Mouse (Mus musculus) MEL (cell line): ENCODE data around the gene Mocs1. TPM values are rescaled to one million over a fixed set of nuclear protein-coding genes. Genes with fewer than 3 reads are reported as not detected.

ENCODE experiments used
- DNase-seq: peaks from one replicate; pipeline ENCODE4 v3.0.0; 2011; ENCODE audit warnings: low read depth, low spot score
- H3K27ac ChIP-seq: 2 replicates; pipeline ENCODE4 v1.5.1; 2012; ENCODE audit warnings: low read depth, mild to moderate bottlenecking, control low read depth, low read length, moderate library complexity; ENCODE audit not compliant: control insufficient read depth
- H3K27me3 ChIP-seq, 2 experiments: fragments of 150-350 bp in 1 of 2; sonication (generic) in 1 of 2; 2 replicates each; pipeline ENCODE4 v1.6.1; 2012; ENCODE audit warnings: low read length in 2 of 2, mild to moderate bottlenecking in 2 of 2, improper control_type of control experiment in 1 of 2, moderate library complexity in 1 of 2; ENCODE audit not compliant: insufficient read depth in 2 of 2, control insufficient read depth in 1 of 2
- H3K36me3 ChIP-seq, 2 experiments: 2 replicates each; pipeline ENCODE4 v1.6.1; 2012 to 2014; ENCODE audit warnings: low read length in 2 of 2, improper control_type of control experiment in 1 of 2, inconsistent platforms in 1 of 2, mild to moderate bottlenecking in 1 of 2; ENCODE audit not compliant: insufficient read depth in 2 of 2, control insufficient read depth in 1 of 2
- H3K4me1 ChIP-seq, 2 experiments: fragments of 150-350 bp in 1 of 2; sonication (generic) in 1 of 2; 2 replicates each; pipeline ENCODE4 v1.6.1; 2012; ENCODE audit warnings: low read length in 2 of 2, improper control_type of control experiment in 1 of 2, mild to moderate bottlenecking in 1 of 2; ENCODE audit not compliant: insufficient read depth in 2 of 2, control insufficient read depth in 1 of 2
- H3K4me3 ChIP-seq, 2 experiments: fragments of 150-350 bp in 1 of 2; sonication (generic) in 1 of 2; 2 replicates each; pipeline ENCODE4 v1.5.1; 2012; ENCODE audit warnings: low read depth in 2 of 2, low read length in 2 of 2, mild to moderate bottlenecking in 2 of 2, moderate library complexity in 2 of 2, control low read depth in 1 of 2, improper control_type of control experiment in 1 of 2; ENCODE audit not compliant: control insufficient read depth in 1 of 2, insufficient read depth in 1 of 2
- H3K79me2 ChIP-seq: 2 replicates; pipeline ENCODE4 v1.6.1; 2012; ENCODE audit warnings: mild to moderate bottlenecking, low read length, moderate library complexity; ENCODE audit not compliant: control insufficient read depth, poor library complexity, insufficient read depth
- H3K9ac ChIP-seq: 2 replicates; pipeline ENCODE4 v1.6.1; 2012; ENCODE audit warnings: low read depth, mild to moderate bottlenecking, control low read depth, low read length, moderate library complexity; ENCODE audit not compliant: control insufficient read depth, poor library complexity, severe bottlenecking
- H3K9me3 ChIP-seq: fragments of 150-350 bp; sonication (generic); replicated peaks from 2 replicates; pipeline ENCODE4 v1.6.1; 2012; ENCODE audit warnings: mild to moderate bottlenecking, low read length, improper control_type of control experiment, moderate library complexity; ENCODE audit not compliant: insufficient read depth
- BHLHE40 ChIP-seq: IDR thresholded peaks from 2 replicates; pipeline ENCODE4 v1.6.1; 2012; ENCODE audit warnings: low read depth, mild to moderate bottlenecking, inconsistent platforms, low read length, improper control_type of control experiment, borderline replicate concordance
- CHD1 ChIP-seq: IDR thresholded peaks from 2 replicates; pipeline ENCODE4 v1.6.1; 2012; ENCODE audit warnings: low read depth, mild to moderate bottlenecking, inconsistent platforms, low read length, improper control_type of control experiment
- E2F4 ChIP-seq: IDR thresholded peaks from 2 replicates; pipeline ENCODE4 v1.6.1; 2011; ENCODE audit warnings: low read depth, low read length, improper control_type of control experiment, borderline replicate concordance
- ETS1 ChIP-seq: IDR thresholded peaks from 2 replicates; pipeline ENCODE4 v1.6.1; 2012; ENCODE audit warnings: low read depth, mild to moderate bottlenecking, inconsistent platforms, low read length, improper control_type of control experiment, moderate library complexity
- GABPA ChIP-seq: IDR thresholded peaks from 2 replicates; pipeline ENCODE4 v1.6.1; 2012; ENCODE audit warnings: low read depth, mild to moderate bottlenecking, inconsistent platforms, low read length, improper control_type of control experiment, moderate library complexity
- JUND ChIP-seq: IDR thresholded peaks from 2 replicates; pipeline ENCODE4 v1.6.1; 2011; ENCODE audit warnings: low read depth, mild to moderate bottlenecking, improper control_type of control experiment, low read length
- MAFK ChIP-seq: IDR thresholded peaks from 2 replicates; pipeline ENCODE4 v1.6.1; 2011; ENCODE audit warnings: low read depth, mild to moderate bottlenecking, low read length, improper control_type of control experiment, borderline replicate concordance
- MAZ ChIP-seq: IDR thresholded peaks from 2 replicates; pipeline ENCODE4 v1.6.1; 2012; ENCODE audit warnings: low read depth, mild to moderate bottlenecking, inconsistent platforms, low read length, improper control_type of control experiment
- MEF2A ChIP-seq: IDR thresholded peaks from 2 replicates; pipeline ENCODE4 v1.6.1; 2014; ENCODE audit warnings: low read depth, mild to moderate bottlenecking, inconsistent platforms, low read length, improper control_type of control experiment; ENCODE audit not compliant: poor library complexity, insufficient replicate concordance, severe bottlenecking; ENCODE audit errors: extremely low read depth
- MYB ChIP-seq: IDR thresholded peaks from 2 replicates; pipeline ENCODE4 v1.6.1; 2011; ENCODE audit warnings: mild to moderate bottlenecking, low read depth, low read length, improper control_type of control experiment
- NRF1 ChIP-seq: IDR thresholded peaks from 2 replicates; pipeline ENCODE4 v1.6.1; 2014; ENCODE audit warnings: low read depth, mild to moderate bottlenecking, inconsistent platforms, low read length, improper control_type of control experiment, moderate library complexity; ENCODE audit not compliant: poor library complexity, insufficient read depth, severe bottlenecking
- POLR2A ChIP-seq, 2 experiments: IDR thresholded peaks; 2 replicates each; pipeline ENCODE4 v1.6.1; 2011 to 2012; ENCODE audit warnings: low read length in 2 of 2, mild to moderate bottlenecking in 2 of 2, control low read depth in 1 of 2, improper control_type of control experiment in 1 of 2, low read depth in 1 of 2, moderate library complexity in 1 of 2; ENCODE audit not compliant: control insufficient read depth in 1 of 2, insufficient read depth in 1 of 2, poor library complexity in 1 of 2
- SIN3A ChIP-seq: IDR thresholded peaks from 2 replicates; pipeline ENCODE4 v1.6.1; 2012; ENCODE audit warnings: low read length, improper control_type of control experiment, inconsistent platforms
- TAL1 ChIP-seq: IDR thresholded peaks from 2 replicates; pipeline ENCODE4 v1.6.1; 2012; ENCODE audit warnings: mild to moderate bottlenecking, inconsistent platforms, low read length, moderate library complexity, mixed read lengths
- TCF12 ChIP-seq: IDR thresholded peaks from 2 replicates; pipeline ENCODE4 v1.6.1; 2014; ENCODE audit warnings: low read depth, mild to moderate bottlenecking, inconsistent platforms, low read length, improper control_type of control experiment, moderate library complexity
- ZKSCAN1 ChIP-seq: IDR thresholded peaks from 2 replicates; pipeline ENCODE4 v1.6.1; 2012; ENCODE audit warnings: low read depth, mild to moderate bottlenecking, inconsistent platforms, low read length, improper control_type of control experiment, moderate library complexity
- ZMIZ1 ChIP-seq: IDR thresholded peaks from 2 replicates; pipeline ENCODE4 v1.6.1; 2012; ENCODE audit warnings: low read depth, mild to moderate bottlenecking, inconsistent platforms, low read length, improper control_type of control experiment, moderate library complexity
- polyA plus RNA-seq, 2 experiments: library from polyadenylated mRNA; stranded (reverse) in 1 of 2; unstranded in 1 of 2; fragments of >175 nt in 1 of 2; fragments of >200 nt in 1 of 2; gene quantifications; 2 replicates each; pipeline versions ENCODE4 v1.2.1 to v1.2.4; 2012; ENCODE audit warnings: low replicate concordance in 2 of 2, low read depth in 1 of 2; ENCODE audit not compliant: insufficient read length in 2 of 2, insufficient read depth in 1 of 2, missing spikeins in 1 of 2
- total RNA-seq: library from RNA; depleted of rRNA; stranded (reverse); fragments of 300-350 nt; gene quantifications from 2 replicates; pipeline ENCODE4 v1.2.3, GENCODE M21; 2012

Gene Mocs1
- total and polyA plus RNA-seq, 3 experiments, result 7.8 to 24.6 TPM; not detected in 1

DNA sequence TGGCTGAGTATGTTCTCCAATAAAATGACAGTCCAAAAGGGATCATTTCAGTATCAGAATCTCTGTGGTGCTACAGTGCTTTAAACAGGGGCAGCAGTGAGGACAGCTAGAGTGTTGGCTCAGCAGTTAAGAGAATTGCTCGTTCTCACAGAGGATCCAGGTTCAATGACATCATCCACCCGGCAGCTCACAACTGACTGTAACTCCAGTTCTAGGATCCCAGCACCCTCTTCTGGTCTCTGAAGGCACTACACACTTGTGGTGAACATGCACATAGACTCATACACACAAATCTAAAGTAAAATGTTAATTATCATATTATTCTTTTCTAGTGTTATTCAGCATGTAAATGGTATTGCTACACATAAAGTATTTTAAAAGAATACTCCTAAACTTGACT lies 40.4 kb upstream of the Mocs1 start:
- no peaks in the 10 kb centered on the region for H3K36me3 ChIP-seq
- TF ChIP-seq ZKSCAN1 (no peak), MEF2A (no peak), CHD1 (no peak), BHLHE40 (no peak), MAZ (no peak), E2F4 (no peak), ETS1 (no peak), MYB (no peak)
- TF ChIP-seq, all 39 proteins: peak for 0
- Histone ChIP-seq H3K27ac (no peak overlapping the region), H3K9ac (no peak overlapping the region), H3K4me3 (no peak overlapping the region), H3K9me3 (no peaks in the 10 kb centered on the region), H3K4me1 (no peaks in the 10 kb centered on the region), H3K79me2 (no peaks in the 10 kb centered on the region), H3K27me3 (no peaks in the 10 kb centered on the region)
- DNase-seq, result no peak

DNA sequence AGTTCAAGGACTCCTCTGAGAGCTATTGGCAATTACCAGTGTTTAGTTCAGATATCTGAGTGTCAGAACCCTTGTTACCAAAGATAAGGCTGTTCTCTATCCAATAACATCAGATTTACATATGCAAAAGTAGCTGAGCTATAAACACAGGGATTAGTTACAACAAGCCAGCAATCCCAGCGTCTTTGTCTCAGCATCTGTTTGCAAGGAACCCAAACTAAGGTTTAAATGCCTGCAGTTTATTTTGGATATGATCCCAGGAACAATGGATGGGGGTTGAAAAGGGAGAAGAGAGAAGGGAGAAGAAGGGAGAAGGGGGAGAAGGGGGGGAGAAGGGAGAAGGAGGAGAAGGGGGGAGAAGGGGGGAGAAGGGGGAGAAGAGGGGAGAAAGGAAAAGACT lies 35.4 kb upstream of the Mocs1 start:
- DNase-seq, result no peak
- Histone ChIP-seq H3K4me1 (no peaks in the 10 kb centered on the region), H3K36me3 (no peaks in the 10 kb centered on the region), H3K27me3 (no peaks in the 10 kb centered on the region), H3K9me3 (no peaks in the 10 kb centered on the region), H3K79me2 (no peaks in the 10 kb centered on the region), H3K27ac (no peak overlapping the region), H3K4me3 (no peak overlapping the region), H3K9ac (no peak overlapping the region)
- TF ChIP-seq TCF12 (no peak), NRF1 (no peak), TAL1 (no peak), SIN3A (no peak), GABPA (no peak), E2F4 (no peak), CHD1 (no peak), MAFK (no peak), ZMIZ1 (no peak), POLR2A (IDR thresholded peaks at IDR 0.05; ENCODE audit: control insufficient read depth in 1 of 2, insufficient read depth in 1 of 2, low read depth in 1 of 2, low read length in 2 of 2, poor library complexity in 1 of 2) (no peak), JUND (no peak)
